Mouse (Mus musculus) mesoderm, embryonic 11.5 days (tissue): ENCODE measurements at regions not wholly inside any gene's neighbourhood (a gene's known extent, or its start where the extent isn't known, plus 50 kb on each side); places are given as distances from the start of the nearest gene placed in this dataset.
A peak's percentile ranks its signal among the peaks of the same experiment; 100 is the strongest.

Experiments used
- DNase-seq: peaks from one replicate; pipeline ENCODE4 v3.0.0-alpha.2; 2012; ENCODE audit warnings: low read depth, low spot score

GRCm38 (mm10) chr16:71622664-71623063 is 685.4 kb upstream of the Robo1 start:
- DNase-seq: peak; percentile 44

GRCm38 (mm10) chr16:71640361-71640760 is 667.7 kb upstream of the Robo1 start:
- DNase-seq: no peak

- no peak for DNase-seq
Observed at GRCm38 (mm10) chr16:71643223-71643622, 664.9 kb upstream of the Robo1 start.

- peak; percentile 72 for DNase-seq
Observed at GRCm38 (mm10) chr16:71678075-71678701, 629.9 kb upstream of the Robo1 start.

GRCm38 (mm10) chr16:71693464-71693863 is 614.6 kb upstream of the Robo1 start:
- DNase-seq: no peak

- DNase-seq: no peak
Observed at GRCm38 (mm10) chr16:71705846-71706245, 602.3 kb upstream of the Robo1 start.

GRCm38 (mm10) chr16:71709684-71710083 is 598.4 kb upstream of the Robo1 start:
- DNase-seq: no peak

GRCm38 (mm10) chr16:71711879-71712278 is 596.2 kb upstream of the Robo1 start:
- no peak for DNase-seq

- DNase-seq: no peak
Observed at GRCm38 (mm10) chr16:71717207-71717606, 590.9 kb upstream of the Robo1 start.

GRCm38 (mm10) chr16:71724898-71725297 is 583.2 kb upstream of the Robo1 start:
- DNase-seq: no peak

GRCm38 (mm10) chr16:71737941-71738340 is 570.2 kb upstream of the Robo1 start:
- no peak for DNase-seq

GRCm38 (mm10) chr16:71739104-71739503 is 569.0 kb upstream of the Robo1 start:
- DNase-seq: no peak

- no peak for DNase-seq
Observed at GRCm38 (mm10) chr16:71780945-71781344, 527.2 kb upstream of the Robo1 start.

- peak; percentile 5 for DNase-seq
Observed at GRCm38 (mm10) chr16:71812840-71813239, 495.3 kb upstream of the Robo1 start.

GRCm38 (mm10) chr16:71835325-71835724 is 472.8 kb upstream of the Robo1 start:
- DNase-seq: no peak

- DNase-seq: no peak
Observed at GRCm38 (mm10) chr16:71850097-71850496, 458.0 kb upstream of the Robo1 start.

- peak; percentile 43 for DNase-seq
Observed at GRCm38 (mm10) chr16:71851590-71852190, 456.4 kb upstream of the Robo1 start.

GRCm38 (mm10) chr16:71857877-71858276 is 450.2 kb upstream of the Robo1 start:
- no peak for DNase-seq

- no peak for DNase-seq
Observed at GRCm38 (mm10) chr16:71860205-71860604, 447.9 kb upstream of the Robo1 start.

- DNase-seq: no peak
Observed at GRCm38 (mm10) chr16:71885701-71886100, 422.4 kb upstream of the Robo1 start.

- DNase-seq: no peak
Observed at GRCm38 (mm10) chr16:71889679-71890078, 418.4 kb upstream of the Robo1 start.

- no peak for DNase-seq
Observed at GRCm38 (mm10) chr16:71923111-71923510, 385.0 kb upstream of the Robo1 start.

GRCm38 (mm10) chr16:71944165-71944564 is 363.9 kb upstream of the Robo1 start:
- peak; percentile 50 for DNase-seq

- no peak for DNase-seq
Observed at GRCm38 (mm10) chr16:71944846-71945245, 363.3 kb upstream of the Robo1 start.
